Mouse (Mus musculus): ENCODE results near the gene Grik4.

GRCm38 (mm10) chr9:42945174-42945573 lies 881 bp upstream of the Grik4 start:
- no peak for TF ChIP-seq CTCF (IDR thresholded peaks at IDR 0.05; ENCODE audit: control insufficient read depth, insufficient read depth, insufficient replicate concordance, low read depth, low read length)
- no peak for TF ChIP-seq POLR2A (IDR thresholded peaks at IDR 0.05; ENCODE audit: control insufficient read depth, low read depth, low read length)
